Mouse (Mus musculus): ENCODE data around the gene Haao. TPM values are rescaled to one million over a fixed set of nuclear protein-coding genes. Genes with fewer than 3 reads are reported as not detected.

Gene Haao
- polyA plus RNA-seq, 1 experiment from 2014 or later, result 0.41 TPM

- 95% methylated on average over 17 of the region's 17 CpGs for WGBS
- Histone ChIP-seq H3K4me1 (replicated peaks) (no peaks in the 10 kb centered on the region), H3K9me3 (no peaks in the 10 kb centered on the region), H3K36me3 (peaks cover 14% of the 10 kb centered on the region), H3K27ac (no peak overlapping the region), H3K4me3 (no peak overlapping the region), H3K27me3 (ENCODE audit: insufficient read depth, poor library complexity, severe bottlenecking) (no peaks in the 10 kb centered on the region)
- DNase-seq (ENCODE audit: low spot score), result no peak
Observed at GRCm38 (mm10) chr17:83795121-83795520, 52.6 kb downstream of the Haao start.

DNA sequence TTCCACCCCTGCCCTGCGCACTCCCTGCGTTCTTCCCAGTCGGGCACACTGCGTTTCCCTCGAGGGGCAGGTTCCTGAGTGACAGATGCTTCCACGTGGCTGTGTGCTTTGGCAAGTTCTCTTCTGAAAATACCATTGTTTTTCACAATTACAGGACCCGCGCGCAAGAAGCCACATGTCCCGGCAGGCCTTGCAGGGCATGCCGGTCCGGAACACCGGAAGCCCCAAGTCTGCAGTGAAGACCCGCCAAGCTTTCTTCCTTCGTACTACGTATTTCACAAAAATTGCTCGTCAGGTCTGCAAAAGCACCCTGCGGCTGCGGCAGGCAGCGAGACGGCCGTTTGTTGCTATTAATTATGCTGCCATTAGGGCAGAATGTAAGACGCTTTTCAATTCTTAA, 55.4 kb downstream of the Haao start:
- Histone ChIP-seq H3K27ac (no peak overlapping the region), H3K4me1 (replicated peaks) (no peaks in the 10 kb centered on the region), H3K9me3 (no peaks in the 10 kb centered on the region), H3K36me3 (peaks cover 23% of the 10 kb centered on the region), H3K27me3 (ENCODE audit: insufficient read depth, poor library complexity, severe bottlenecking) (no peaks in the 10 kb centered on the region), H3K4me3 (no peak overlapping the region)
- WGBS, result 80% methylated on average over 23 of the region's 23 CpGs
- DNase-seq (ENCODE audit: low spot score), result no peak

- no peaks in the 10 kb centered on the region for H3K9me3 ChIP-seq
- DNase-seq (ENCODE audit: low spot score), result no peak
- no peaks in the 10 kb centered on the region for H3K4me1 ChIP-seq (replicated peaks)
- WGBS, result 94% methylated on average over 5 of the region's 5 CpGs
- H3K27me3 ChIP-seq (ENCODE audit: insufficient read depth, poor library complexity, severe bottlenecking), result no peaks in the 10 kb centered on the region
- no peak overlapping the region for H3K4me3 ChIP-seq
- no peak overlapping the region for H3K27ac ChIP-seq
- H3K36me3 ChIP-seq, result peaks cover 30% of the 10 kb centered on the region
Observed at GRCm38 (mm10) chr17:83790158-83790557, 57.6 kb downstream of the Haao start.

GRCm38 (mm10) chr17:83786418-83786817, 61.3 kb downstream of the Haao start:
- Histone ChIP-seq H3K4me1 (replicated peaks) (no peaks in the 10 kb centered on the region; the same call in 1 of the 2 replicates), H3K27me3 (ENCODE audit: insufficient read depth, poor library complexity, severe bottlenecking) (no peaks in the 10 kb centered on the region), H3K9me3 (no peaks in the 10 kb centered on the region), H3K36me3 (peaks cover 24% of the 10 kb centered on the region), H3K4me3 (no peak overlapping the region), H3K27ac (no peak overlapping the region)
- no peak for DNase-seq (ENCODE audit: low spot score)
- WGBS, result 94% methylated on average over 6 of the region's 6 CpGs

- Histone ChIP-seq H3K27me3 (ENCODE audit: insufficient read depth, poor library complexity, severe bottlenecking) (no peaks in the 10 kb centered on the region), H3K27ac (no peak overlapping the region), H3K4me3 (no peak overlapping the region), H3K9me3 (no peaks in the 10 kb centered on the region), H3K36me3 (peaks cover 19% of the 10 kb centered on the region), H3K4me1 (replicated peaks) (no peaks in the 10 kb centered on the region; the same call in 1 of the 2 replicates)
- 73% methylated on average over 5 of the region's 5 CpGs for WGBS
- no peak for DNase-seq (ENCODE audit: low spot score)
Observed at GRCm38 (mm10) chr17:83782740-83783139, 65.0 kb downstream of the Haao start.

Other genes with a start within 250 kb of the Haao start
- not detected in 2 replicates for gene Kcng3, start 216.1 kb downstream of the Haao start, polyA plus RNA-seq (2016; fragmentation: Nextera tagmentation; extraction: Ambion mirVana)
- 35.7 and 40.3 TPM in 2 replicates for gene Mta3, start 141.8 kb downstream of the Haao start, polyA plus RNA-seq (2016; fragmentation: Nextera tagmentation; extraction: Ambion mirVana)